Mouse (Mus musculus): ENCODE results near the gene Ppp1r3g. TPM values are rescaled to one million over a fixed set of nuclear protein-coding genes. Genes with fewer than 3 reads are reported as not detected.

Gene Ppp1r3g
- polyA plus RNA-seq, 1 experiment from 2014 or later: 4.3 TPM

DNA sequence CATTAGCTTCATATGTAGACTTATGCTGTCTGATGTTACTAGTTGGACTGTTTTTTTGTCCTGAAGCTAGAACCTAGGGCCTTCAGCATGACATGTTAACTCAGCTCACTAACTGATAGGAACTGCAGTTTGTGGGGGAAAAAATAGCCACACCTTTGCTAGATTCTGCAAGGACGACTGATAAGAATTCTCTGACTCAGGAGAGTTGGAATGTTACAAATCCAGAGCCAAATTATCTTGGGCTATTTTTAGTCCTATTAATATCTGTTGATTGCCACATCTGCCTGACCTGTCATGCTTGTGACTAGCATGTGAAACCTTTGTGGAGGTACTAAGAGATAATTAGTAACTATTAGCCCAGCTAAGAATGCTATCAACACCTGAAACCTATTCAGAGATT lies 42.2 kb downstream of the Ppp1r3g start:
- Histone ChIP-seq H3K9ac (replicated peaks) (no peak overlapping the region), H3K4me3 (ENCODE audit: low read depth, low read length) (no peak overlapping the region), H3K36me3 (replicated peaks; ENCODE audit: insufficient read depth, low read length) (no peaks in the 10 kb centered on the region), H3K4me1 (ENCODE audit: insufficient read depth) (no peaks in the 10 kb centered on the region), H3K4me2 (ENCODE audit: low read depth, low read length) (no peak overlapping the region), H3K27ac (ENCODE audit: low read depth) (no peak overlapping the region), H3K9me3 (ENCODE audit: low read length) (no peaks in the 10 kb centered on the region), H3K27me3 (ENCODE audit: insufficient read depth, low read length) (no peaks in the 10 kb centered on the region)
- 51% methylated on average over 1 of the region's 1 CpGs for WGBS (ENCODE audit: insufficient replicate concordance)
- ATAC-seq: no peak
- DNase-seq: no peak
- TF ChIP-seq CTCF (IDR thresholded peaks at IDR 0.05; ENCODE audit: low read depth): no peak
- no peak for TF ChIP-seq EP300 (IDR thresholded peaks at IDR 0.05; ENCODE audit: low read depth)

- Histone ChIP-seq H3K4me3 (ENCODE audit: low read depth, low read length) (no peak overlapping the region), H3K4me2 (ENCODE audit: low read depth, low read length) (no peak overlapping the region), H3K27ac (ENCODE audit: low read depth) (no peak overlapping the region), H3K36me3 (replicated peaks; ENCODE audit: insufficient read depth, low read length) (no peaks in the 10 kb centered on the region), H3K9me3 (ENCODE audit: low read length) (no peaks in the 10 kb centered on the region), H3K9ac (replicated peaks) (no peak overlapping the region), H3K27me3 (ENCODE audit: insufficient read depth, low read length) (no peaks in the 10 kb centered on the region), H3K4me1 (ENCODE audit: insufficient read depth) (0 out of 2 replicates have a peak, but pooled peaks cover 2% of the 10 kb centered on the region)
- DNase-seq (no peak), ATAC-seq (no peak)
- WGBS (ENCODE audit: insufficient replicate concordance): 48% methylated on average over 2 of the region's 2 CpGs
- no peak for TF ChIP-seq CTCF (IDR thresholded peaks at IDR 0.05; ENCODE audit: low read depth)
- no peak for TF ChIP-seq EP300 (IDR thresholded peaks at IDR 0.05; ENCODE audit: low read depth)
Measured at GRCm38 (mm10) chr13:36009981-36010380, 51.3 kb downstream of the Ppp1r3g start.

DNA sequence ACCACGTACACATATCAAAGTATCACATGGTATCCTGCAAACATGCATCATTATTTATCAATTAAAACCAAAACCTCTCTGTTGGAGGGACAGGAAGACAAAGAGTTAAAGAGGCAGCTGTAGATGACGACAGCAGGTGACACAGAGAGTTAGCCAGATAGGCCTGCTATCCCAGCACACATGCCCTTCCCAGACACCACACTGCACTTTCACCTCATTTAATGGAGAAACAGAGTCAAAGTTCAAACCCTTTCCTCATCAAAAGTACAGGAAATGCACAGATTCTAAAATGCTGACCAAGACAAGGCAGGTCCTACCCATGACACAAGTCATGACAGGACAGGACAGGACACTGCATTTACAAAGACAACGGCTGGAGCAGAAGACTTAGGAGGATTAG lies 57.0 kb downstream of the Ppp1r3g start:
- WGBS (ENCODE audit: insufficient replicate concordance): 63% methylated on average over 3 of the region's 3 CpGs
- ATAC-seq (peak; percentile 96), DNase-seq (no peak)
- no peak for TF ChIP-seq CTCF (IDR thresholded peaks at IDR 0.05; ENCODE audit: low read depth)
- 0 out of 2 replicates have a peak, but pooled peaks have one; percentile 32 for TF ChIP-seq EP300 (IDR thresholded peaks at IDR 0.05; ENCODE audit: low read depth)
- H3K4me3 ChIP-seq (ENCODE audit: low read depth, low read length): no peak overlapping the region
- H3K9me3 ChIP-seq (ENCODE audit: low read length): no peaks in the 10 kb centered on the region
- H3K9ac ChIP-seq (replicated peaks): no peak overlapping the region
- peak overlapping the region; percentile 69 for H3K27ac ChIP-seq (ENCODE audit: low read depth)
- H3K36me3 ChIP-seq (replicated peaks; ENCODE audit: insufficient read depth, low read length): no peaks in the 10 kb centered on the region
- 0 out of 2 replicates have a peak, but pooled peaks cover 2% of the 10 kb centered on the region for H3K4me1 ChIP-seq (ENCODE audit: insufficient read depth)
- no peaks in the 10 kb centered on the region for H3K27me3 ChIP-seq (ENCODE audit: insufficient read depth, low read length)
- no peak overlapping the region for H3K4me2 ChIP-seq (ENCODE audit: low read depth, low read length)

DNA sequence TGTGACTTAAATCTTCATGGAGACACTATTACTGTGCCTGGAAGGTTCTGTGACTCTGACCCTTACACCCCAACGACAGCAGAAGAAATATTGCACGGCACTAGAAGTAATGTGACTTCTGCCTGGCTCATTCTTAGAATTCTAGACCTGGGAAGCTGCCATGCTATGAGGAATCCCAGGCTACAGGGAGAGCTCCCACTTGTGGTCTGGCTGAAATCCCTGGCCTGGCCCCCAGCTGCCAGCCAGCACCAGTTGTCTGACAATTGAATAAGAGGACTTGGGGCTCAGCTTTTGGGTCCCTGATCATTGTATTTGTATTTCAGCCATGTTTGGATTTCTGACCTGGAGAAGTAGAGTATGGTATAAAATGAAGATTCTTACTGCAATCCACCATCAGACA lies 59.4 kb downstream of the Ppp1r3g start:
- 0 out of 2 replicates have a peak, but pooled peaks cover 2% of the 10 kb centered on the region for H3K4me1 ChIP-seq (ENCODE audit: insufficient read depth)
- ATAC-seq (no peak), DNase-seq (no peak)
- H3K27ac ChIP-seq (ENCODE audit: low read depth): no peak overlapping the region
- TF ChIP-seq CTCF (IDR thresholded peaks at IDR 0.05; ENCODE audit: low read depth): no peak
- no peak for TF ChIP-seq EP300 (IDR thresholded peaks at IDR 0.05; ENCODE audit: low read depth)
- H3K9ac ChIP-seq (replicated peaks): no peak overlapping the region
- WGBS (ENCODE audit: insufficient replicate concordance): 62% methylated on average over 2 of the region's 2 CpGs
- no peak overlapping the region for H3K4me2 ChIP-seq (ENCODE audit: low read depth, low read length)
- H3K4me3 ChIP-seq (ENCODE audit: low read depth, low read length): no peak overlapping the region
- no peaks in the 10 kb centered on the region for H3K27me3 ChIP-seq (ENCODE audit: insufficient read depth, low read length)
- H3K36me3 ChIP-seq (replicated peaks; ENCODE audit: insufficient read depth, low read length): no peaks in the 10 kb centered on the region
- no peaks in the 10 kb centered on the region for H3K9me3 ChIP-seq (ENCODE audit: low read length)

GRCm38 (mm10) chr13:36019309-36020274 lies 61.0 kb downstream of the Ppp1r3g start:
- peak; percentile 64 for DNase-seq
- no peak overlapping the region for H3K4me2 ChIP-seq (ENCODE audit: low read depth, low read length)
- 68% methylated on average over 10 of the region's 10 CpGs for WGBS (ENCODE audit: insufficient replicate concordance)

More at GRCm38 (mm10) chr13:36019309-36020274, 61.0 kb downstream of the Ppp1r3g start:
- H3K36me3 ChIP-seq (replicated peaks; ENCODE audit: insufficient read depth, low read length): no peaks in the 10 kb centered on the region
- ATAC-seq: no peak
- H3K9me3 ChIP-seq (ENCODE audit: low read length): no peaks in the 10 kb centered on the region
- no peaks in the 10 kb centered on the region for H3K27me3 ChIP-seq (ENCODE audit: insufficient read depth, low read length)
- H3K9ac ChIP-seq (replicated peaks): no peak overlapping the region
- no peak overlapping the region for H3K27ac ChIP-seq (ENCODE audit: low read depth)
- H3K4me1 ChIP-seq (ENCODE audit: insufficient read depth): 0 out of 2 replicates have a peak, but pooled peaks cover 2% of the 10 kb centered on the region
- peak; percentile 79 for TF ChIP-seq CTCF (IDR thresholded peaks at IDR 0.05; ENCODE audit: low read depth)
- TF ChIP-seq EP300 (IDR thresholded peaks at IDR 0.05; ENCODE audit: low read depth): no peak
- no peak overlapping the region for H3K4me3 ChIP-seq (ENCODE audit: low read depth, low read length)

Other genes with a start within 250 kb of the Ppp1r3g start
- gene Rpp40, start 52.5 kb upstream of the Ppp1r3g start, polyA plus RNA-seq (2015; fragmentation: Nextera tagmentation; extraction: Ambion mirVana): 7.8 and 11.3 TPM in 2 replicates
- gene Fars2, start 158.6 kb downstream of the Ppp1r3g start, polyA plus RNA-seq (2015; fragmentation: Nextera tagmentation; extraction: Ambion mirVana): 37.9 and 39.3 TPM in 2 replicates
- 18.7 and 19.3 TPM in 2 replicates for gene Lyrm4, start 158.7 kb downstream of the Ppp1r3g start, polyA plus RNA-seq (2015; fragmentation: Nextera tagmentation; extraction: Ambion mirVana)